Mouse (Mus musculus): ENCODE results near the gene Cdhr2.

GRCm38 (mm10) chr13:54749061-54749863, 48.0 kb downstream of the Cdhr2 start:
- no peak for TF ChIP-seq CTCF (IDR thresholded peaks at IDR 0.05; ENCODE audit: control insufficient read depth, insufficient read depth, insufficient read length)
- TF ChIP-seq MAX (IDR thresholded peaks at IDR 0.05), result no peak
- no peak for TF ChIP-seq USF1 (IDR thresholded peaks at IDR 0.05; ENCODE audit: low read depth)
